Mouse (Mus musculus): ENCODE measurements around the gene Slc25a30. TPM values are rescaled to one million over a fixed set of nuclear protein-coding genes. Genes with fewer than 3 reads are reported as not detected.

Slc25a30 gene
- polyA plus RNA-seq, 1 experiment from 2014 or later: 1.8 TPM

GRCm38 (mm10) chr14:75767492-75768274, 19.2 kb downstream of the Slc25a30 start:
- Histone ChIP-seq H3K4me2 (peak overlapping the region; percentile 13; the same call in 1 of the 2 replicates), H3K27me3 (no peaks in the 10 kb centered on the region), H3K9me3 (replicated peaks) (no peaks in the 10 kb centered on the region), H3K4me1 (replicated peaks) (peaks cover 16% of the 10 kb centered on the region), H3K36me3 (replicated peaks) (peaks cover 36% of the 10 kb centered on the region), H3K27ac (replicated peaks) (no peak overlapping the region), H3K9ac (no peak overlapping the region), H3K4me3 (replicated peaks) (no peak overlapping the region)
- 0 out of 2 replicates have a peak, but pooled peaks have one; percentile 40 for ATAC-seq (ENCODE audit: insufficient read depth)
- WGBS (ENCODE audit: insufficient replicate concordance): 59% methylated on average over 17 of the region's 17 CpGs

- Histone ChIP-seq H3K4me3 (replicated peaks) (no peak overlapping the region), H3K4me1 (replicated peaks) (peaks cover 9% of the 10 kb centered on the region), H3K9ac (peak overlapping the region; percentile 26; the same call in 1 of the 2 replicates), H3K4me2 (peak overlapping the region; percentile 21), H3K27ac (replicated peaks) (peak overlapping the region; percentile 39; the same call in 1 of the 2 replicates), H3K9me3 (replicated peaks) (no peaks in the 10 kb centered on the region), H3K27me3 (peaks cover 4% of the 10 kb centered on the region), H3K36me3 (replicated peaks) (peaks cover 15% of the 10 kb centered on the region)
- 32% methylated on average over 10 of the region's 10 CpGs for WGBS (ENCODE audit: insufficient replicate concordance)
- peak; percentile 70; the same call in 1 of the 2 replicates for ATAC-seq (ENCODE audit: insufficient read depth)
Measured at GRCm38 (mm10) chr14:75761028-75761805, 25.6 kb downstream of the Slc25a30 start.

- H3K4me1 ChIP-seq (replicated peaks): peaks cover 15% of the 10 kb centered on the region
- no peaks in the 10 kb centered on the region for H3K9me3 ChIP-seq (replicated peaks)
- no peak overlapping the region for H3K27ac ChIP-seq (replicated peaks)
- no peak overlapping the region for H3K9ac ChIP-seq
- 70% methylated on average over 7 of the region's 7 CpGs for WGBS (ENCODE audit: insufficient replicate concordance)
- no peak for ATAC-seq (ENCODE audit: insufficient read depth)
- H3K36me3 ChIP-seq (replicated peaks): peaks cover 9% of the 10 kb centered on the region; the same call in 1 of the 2 replicates
- no peak overlapping the region for H3K4me2 ChIP-seq
- peaks cover 4% of the 10 kb centered on the region for H3K27me3 ChIP-seq
- H3K4me3 ChIP-seq (replicated peaks): no peak overlapping the region
Measured at GRCm38 (mm10) chr14:75758401-75758800, 28.4 kb downstream of the Slc25a30 start.

GRCm38 (mm10) chr14:75757821-75758220, 29.0 kb downstream of the Slc25a30 start:
- 66% methylated on average over 2 of the region's 2 CpGs for whole genome bisulfite sequencing (ENCODE audit: insufficient replicate concordance)
- ATAC-seq (ENCODE audit: insufficient read depth): no peak

GRCm38 (mm10) chr14:75756971-75757370, 29.9 kb downstream of the Slc25a30 start:
- H3K9ac ChIP-seq: no peak overlapping the region
- H3K9me3 ChIP-seq (replicated peaks): no peaks in the 10 kb centered on the region
- H3K4me1 ChIP-seq (replicated peaks): peaks cover 29% of the 10 kb centered on the region
- no peak overlapping the region for H3K4me3 ChIP-seq (replicated peaks)
- no peak overlapping the region for H3K27ac ChIP-seq (replicated peaks)
- 60% methylated on average over 6 of the region's 6 CpGs for WGBS (ENCODE audit: insufficient replicate concordance)
- no peak for ATAC-seq (ENCODE audit: insufficient read depth)
- no peak overlapping the region for H3K4me2 ChIP-seq
- H3K27me3 ChIP-seq: peaks cover 4% of the 10 kb centered on the region
- 0 out of 2 replicates have a peak, but pooled peaks cover under 1% of the 10 kb centered on the region for H3K36me3 ChIP-seq (replicated peaks)

More at GRCm38 (mm10) chr14:75757821-75758220, 29.0 kb downstream of the Slc25a30 start:
- Histone ChIP-seq H3K36me3 (replicated peaks) (peaks cover 4% of the 10 kb centered on the region; the same call in 1 of the 2 replicates), H3K27me3 (peaks cover 4% of the 10 kb centered on the region), H3K9me3 (replicated peaks) (no peaks in the 10 kb centered on the region), H3K4me3 (replicated peaks) (no peak overlapping the region), H3K4me2 (no peak overlapping the region), H3K9ac (no peak overlapping the region), H3K4me1 (replicated peaks) (peaks cover 21% of the 10 kb centered on the region), H3K27ac (replicated peaks) (no peak overlapping the region)

GRCm38 (mm10) chr14:75753991-75754817, 32.6 kb downstream of the Slc25a30 start, which contains the start of gene Cog3:
Cog3 (minus strand) TSS chr14:75754517.
- peak within 1 kb of the TSS; percentile 97 for H3K4me3 ChIP-seq (replicated peaks)
- peak within 1 kb of the TSS; percentile 88 for H3K4me2 ChIP-seq
- H3K9me3 ChIP-seq (replicated peaks): no peaks in the 10 kb centered on the region
- H3K4me1 ChIP-seq (replicated peaks): peaks cover 42% of the 10 kb centered on the region
- ATAC-seq (ENCODE audit: insufficient read depth): peak; percentile 94
- H3K9ac ChIP-seq: peak within 1 kb of the TSS; percentile 95
- H3K27ac ChIP-seq (replicated peaks): peak within 1 kb of the TSS; percentile 94
- H3K27me3 ChIP-seq: peaks cover 4% of the 10 kb centered on the region
- no peaks in the 10 kb centered on the region for H3K36me3 ChIP-seq (replicated peaks)
- WGBS (ENCODE audit: insufficient replicate concordance): under 1% methylated on average over 78 of the region's 78 CpGs

- WGBS (ENCODE audit: insufficient replicate concordance): 41% methylated on average over 8 of the region's 8 CpGs
Measured at GRCm38 (mm10) chr14:75753206-75753605, 33.6 kb downstream of the Slc25a30 start.

GRCm38 (mm10) chr14:75751040-75751439, 35.8 kb downstream of the Slc25a30 start:
- peaks cover 60% of the 10 kb centered on the region for H3K4me1 ChIP-seq (replicated peaks)
- peak overlapping the region; percentile 27 for H3K4me2 ChIP-seq
- H3K4me3 ChIP-seq (replicated peaks): no peak overlapping the region
- no peak overlapping the region for H3K9ac ChIP-seq
- 41% methylated on average over 4 of the region's 4 CpGs for WGBS (ENCODE audit: insufficient replicate concordance)
- H3K9me3 ChIP-seq (replicated peaks): no peaks in the 10 kb centered on the region
- H3K36me3 ChIP-seq (replicated peaks): peaks cover 11% of the 10 kb centered on the region
- no peak for ATAC-seq (ENCODE audit: insufficient read depth)
- H3K27me3 ChIP-seq: no peaks in the 10 kb centered on the region
- H3K27ac ChIP-seq (replicated peaks): 0 out of 2 replicates have a peak overlapping the region, but pooled peaks have one; percentile 7

More at GRCm38 (mm10) chr14:75753206-75753605, 33.6 kb downstream of the Slc25a30 start:
- H3K4me1 ChIP-seq (replicated peaks): peaks cover 52% of the 10 kb centered on the region
- peak overlapping the region; percentile 95 for H3K9ac ChIP-seq
- H3K9me3 ChIP-seq (replicated peaks): no peaks in the 10 kb centered on the region
- H3K4me3 ChIP-seq (replicated peaks): peak overlapping the region; percentile 97
- peak overlapping the region; percentile 88 for H3K4me2 ChIP-seq
- no peak for ATAC-seq (ENCODE audit: insufficient read depth)
- peaks cover 4% of the 10 kb centered on the region for H3K27me3 ChIP-seq
- no peaks in the 10 kb centered on the region for H3K36me3 ChIP-seq (replicated peaks)
- H3K27ac ChIP-seq (replicated peaks): peak overlapping the region; percentile 94; the same call in 1 of the 2 replicates

- peak overlapping the region; percentile 48 for H3K4me2 ChIP-seq
- peak overlapping the region; percentile 23; the same call in 1 of the 2 replicates for H3K9ac ChIP-seq
- peaks cover 28% of the 10 kb centered on the region for H3K36me3 ChIP-seq (replicated peaks)
- H3K27ac ChIP-seq (replicated peaks): peak overlapping the region; percentile 51
- no peak overlapping the region for H3K4me3 ChIP-seq (replicated peaks)
- 56% methylated on average over 4 of the region's 4 CpGs for WGBS (ENCODE audit: insufficient replicate concordance)
- no peaks in the 10 kb centered on the region for H3K9me3 ChIP-seq (replicated peaks)
- peaks cover 60% of the 10 kb centered on the region for H3K4me1 ChIP-seq (replicated peaks)
- peak; percentile 36 for ATAC-seq (ENCODE audit: insufficient read depth)
- no peaks in the 10 kb centered on the region for H3K27me3 ChIP-seq
Measured at GRCm38 (mm10) chr14:75749123-75749522, 37.7 kb downstream of the Slc25a30 start.

GRCm38 (mm10) chr14:75747960-75748359, 38.9 kb downstream of the Slc25a30 start:
- Histone ChIP-seq H3K9me3 (replicated peaks) (no peaks in the 10 kb centered on the region), H3K27ac (replicated peaks) (peak overlapping the region; percentile 51; the same call in 1 of the 2 replicates), H3K4me1 (replicated peaks) (peaks cover 49% of the 10 kb centered on the region), H3K4me3 (replicated peaks) (no peak overlapping the region), H3K27me3 (no peaks in the 10 kb centered on the region), H3K4me2 (no peak overlapping the region), H3K36me3 (replicated peaks) (peaks cover 32% of the 10 kb centered on the region), H3K9ac (no peak overlapping the region)
- no peak for ATAC-seq (ENCODE audit: insufficient read depth)
- 75% methylated on average over 2 of the region's 2 CpGs for WGBS (ENCODE audit: insufficient replicate concordance)
